Mouse (Mus musculus) lung, adult 2 months (tissue): ENCODE measurements around the gene Cdh23. TPM values are rescaled to one million over a fixed set of nuclear protein-coding genes. Genes with fewer than 3 reads are reported as not detected.
A peak's percentile ranks its signal among the peaks of the same experiment; 100 is the strongest.

Experiments
- DNase-seq: peaks from one replicate; pipeline ENCODE4 v3.0.0; 2022
- H3K4me1 ChIP-seq: fragments of 200-500 bp; 2 replicates; pipeline ENCODE4 v1.6.1; 2011; ENCODE audit warnings: low read length; ENCODE audit not compliant: control insufficient read depth, insufficient read depth
- H3K4me3 ChIP-seq: fragments of 200-500 bp; replicated peaks from 2 replicates; pipeline ENCODE3; 2011; ENCODE audit warnings: low read depth, mild to moderate bottlenecking, control low read depth, low read length; ENCODE audit errors: extremely low read depth
- CTCF ChIP-seq: fragments of 200-500 bp; IDR thresholded peaks from 2 replicates; pipeline ENCODE4 v1.5.1; 2011; ENCODE audit warnings: mild to moderate bottlenecking, low read length, control low read depth; ENCODE audit not compliant: insufficient read depth
- POLR2A ChIP-seq: fragments of 200-500 bp; IDR thresholded peaks from 2 replicates; pipeline ENCODE4 v1.6.1; 2011; ENCODE audit warnings: low read depth, mild to moderate bottlenecking, control low read depth, low read length, borderline replicate concordance; ENCODE audit errors: extremely low read depth
- WGBS: fragments of 180-500 bp; shearing (Covaris S2); methylation state at CpG from one replicate; pipeline ENCODE4 v1.1.7; 2018; 5-methylcytosine and 5-hydroxymethylcytosine counted together
- polyA plus RNA-seq: library from polyadenylated mRNA; depleted of rRNA; stranded (reverse); fragments of >200 nt; gene quantifications from 2 replicates; pipeline ENCODE4 v1.2.3, GENCODE M21; 2012

Gene Cdh23
- polyA plus RNA-seq, 1 experiment: 0.78 TPM

DNA sequence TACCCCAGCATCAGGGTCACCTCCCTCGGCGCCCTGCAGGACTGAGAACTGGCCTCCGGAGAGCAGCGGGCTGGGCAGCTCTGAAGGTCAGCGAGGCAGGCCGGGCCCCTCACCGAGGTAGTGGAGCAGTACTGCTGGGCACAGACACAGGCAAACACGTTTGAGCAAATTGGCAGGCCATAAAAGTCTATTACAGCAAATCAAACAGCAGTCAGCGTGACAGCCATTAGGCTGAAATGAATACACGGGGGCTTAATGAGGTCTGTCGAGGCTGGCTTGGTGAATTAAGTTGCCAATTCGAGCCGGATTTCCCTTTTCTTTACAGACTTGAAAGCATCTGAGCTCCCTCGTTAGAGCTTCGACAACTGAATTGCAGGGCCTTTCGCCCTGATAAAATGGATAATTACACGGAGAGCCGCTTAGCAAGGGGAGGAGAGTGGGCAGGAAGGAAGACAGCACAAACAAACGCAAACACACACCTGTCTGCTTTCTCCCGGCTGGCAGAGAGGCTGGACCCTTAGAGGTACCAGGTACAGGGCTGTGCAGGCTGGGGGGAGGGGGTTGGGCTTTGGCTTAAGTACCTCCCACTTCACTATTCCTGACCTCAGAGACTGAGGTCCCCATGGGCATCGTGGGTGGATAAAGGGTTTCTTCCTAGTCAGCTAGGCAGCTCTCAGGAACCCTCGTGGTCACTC lies 103.3 kb downstream of the Cdh23 start:
- H3K4me1 ChIP-seq: no peaks in the 10 kb centered on the region
- WGBS: 38% methylated on average over 22 of the region's 22 CpGs
- no peak for DNase-seq
- no peak overlapping the region for H3K4me3 ChIP-seq
- TF ChIP-seq CTCF (no peak), POLR2A (no peak)

DNA sequence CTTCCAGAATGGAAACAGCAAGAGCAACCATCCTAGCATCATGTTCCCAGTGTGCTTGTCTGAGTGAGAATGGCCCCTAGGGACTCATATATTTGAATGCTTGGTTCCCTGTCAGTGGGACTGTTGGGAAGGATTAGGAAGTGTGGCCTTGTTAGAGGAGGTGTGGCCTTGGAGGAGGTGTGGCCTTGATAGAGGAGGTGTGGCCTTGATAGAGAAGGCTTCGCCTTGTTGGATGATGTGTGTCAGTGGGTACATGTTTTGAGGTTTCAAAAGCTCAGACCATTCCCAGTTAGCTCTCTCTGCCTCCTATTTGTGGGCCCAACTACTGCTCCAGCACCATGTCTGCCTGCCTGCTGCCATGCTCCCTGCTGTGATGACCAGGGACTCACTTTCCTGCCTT lies 105.0 kb downstream of the Cdh23 start:
- Histone ChIP-seq H3K4me1 (no peaks in the 10 kb centered on the region), H3K4me3 (no peak overlapping the region)
- no peak for TF ChIP-seq POLR2A
- no peak for TF ChIP-seq CTCF
- 95% methylated on average over 1 of the region's 1 CpGs for WGBS
- DNase-seq: no peak

DNA sequence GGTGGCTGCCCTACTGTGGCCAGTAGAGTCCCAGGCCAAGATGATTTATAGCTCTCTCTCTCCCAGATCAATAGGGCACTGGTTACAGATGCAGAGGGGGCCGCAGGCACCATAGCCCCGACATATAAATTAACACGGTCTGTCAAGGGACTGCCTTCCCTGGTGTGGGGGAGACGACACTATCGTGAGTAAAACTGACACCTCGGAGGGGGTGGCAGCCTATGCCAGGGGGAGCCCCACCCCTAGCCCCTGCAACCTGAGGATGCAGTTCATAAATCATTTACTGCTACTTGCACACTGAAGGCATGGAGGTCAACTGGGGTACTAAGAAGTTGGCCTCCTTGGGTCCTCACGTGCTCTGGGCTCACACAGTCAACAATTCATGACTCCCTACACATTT lies 106.0 kb downstream of the Cdh23 start:
- no peak overlapping the region for H3K4me3 ChIP-seq
- no peaks in the 10 kb centered on the region for H3K4me1 ChIP-seq
- DNase-seq: no peak
- TF ChIP-seq CTCF (no peak), POLR2A (no peak)
- WGBS: 57% methylated on average over 7 of the region's 7 CpGs

DNA sequence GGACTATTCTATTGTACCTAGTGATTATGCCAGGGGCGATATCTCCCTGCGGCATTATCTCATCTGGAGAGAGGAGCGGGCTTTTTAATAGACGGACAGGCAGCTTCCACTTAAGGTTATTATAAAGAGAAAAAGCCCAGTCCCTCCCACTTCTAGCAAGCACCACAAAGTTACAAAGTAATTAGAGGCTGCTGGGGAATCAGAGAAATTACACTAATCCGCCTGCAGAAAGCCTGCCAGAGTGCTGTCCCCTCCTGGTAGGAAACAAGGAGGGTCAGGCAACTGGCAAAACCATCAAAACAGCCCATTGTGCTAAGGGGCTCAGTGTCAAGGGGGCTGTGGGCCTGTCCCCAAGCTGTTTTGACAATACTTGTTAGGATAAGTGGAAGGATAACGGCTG lies 110.6 kb downstream of the Cdh23 start:
- Histone ChIP-seq H3K4me3 (no peak overlapping the region), H3K4me1 (no peaks in the 10 kb centered on the region)
- 72% methylated on average over 6 of the region's 6 CpGs for WGBS
- no peak for TF ChIP-seq CTCF
- TF ChIP-seq POLR2A: no peak
- DNase-seq: no peak

DNA sequence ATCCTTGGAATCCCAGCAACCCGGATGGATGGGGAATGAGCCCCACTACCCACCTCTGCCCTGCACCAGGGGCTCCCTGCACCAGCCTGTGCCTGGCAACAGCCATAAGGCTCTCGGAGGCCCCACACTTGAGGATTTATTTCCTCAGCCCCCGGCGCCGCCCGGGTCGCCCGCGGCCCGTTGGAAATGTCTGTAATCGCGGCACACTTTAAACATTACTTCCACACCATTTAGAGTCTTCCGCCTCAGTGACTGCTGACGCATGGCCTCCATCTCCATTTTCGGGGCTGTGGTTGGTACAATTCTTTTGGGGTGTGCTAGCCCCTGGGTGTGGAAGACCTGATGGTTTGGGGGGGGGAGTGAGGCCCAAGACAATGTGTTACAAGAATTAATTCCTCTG lies 113.3 kb downstream of the Cdh23 start:
- WGBS: 67% methylated on average over 15 of the region's 15 CpGs
- H3K4me1 ChIP-seq: no peaks in the 10 kb centered on the region
- TF ChIP-seq POLR2A (no peak), CTCF (no peak)
- no peak overlapping the region for H3K4me3 ChIP-seq
- DNase-seq: no peak

DNA sequence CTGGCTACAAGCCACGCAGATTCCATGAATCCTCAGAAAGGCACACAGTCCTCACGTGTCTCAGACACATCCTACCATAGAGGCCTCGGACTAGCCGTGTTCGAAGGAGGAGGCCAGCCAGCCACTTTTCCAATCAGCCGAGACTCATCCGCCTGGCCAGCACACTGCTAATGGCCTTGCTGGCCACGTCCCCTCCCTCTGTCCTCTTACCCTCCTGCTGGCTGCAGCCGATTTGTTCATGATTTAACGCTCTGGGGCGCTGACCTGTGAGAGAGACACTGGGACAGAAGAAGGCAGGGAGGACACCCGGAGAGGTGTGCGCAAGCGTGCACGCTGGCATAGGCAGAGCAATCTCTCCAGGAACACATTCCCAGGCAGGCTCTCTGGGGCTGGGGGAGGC lies 115.6 kb downstream of the Cdh23 start:
- no peak for DNase-seq
- 79% methylated on average over 15 of the region's 15 CpGs for WGBS
- TF ChIP-seq POLR2A (no peak), CTCF (no peak)
- Histone ChIP-seq H3K4me3 (no peak overlapping the region), H3K4me1 (no peaks in the 10 kb centered on the region)

DNA sequence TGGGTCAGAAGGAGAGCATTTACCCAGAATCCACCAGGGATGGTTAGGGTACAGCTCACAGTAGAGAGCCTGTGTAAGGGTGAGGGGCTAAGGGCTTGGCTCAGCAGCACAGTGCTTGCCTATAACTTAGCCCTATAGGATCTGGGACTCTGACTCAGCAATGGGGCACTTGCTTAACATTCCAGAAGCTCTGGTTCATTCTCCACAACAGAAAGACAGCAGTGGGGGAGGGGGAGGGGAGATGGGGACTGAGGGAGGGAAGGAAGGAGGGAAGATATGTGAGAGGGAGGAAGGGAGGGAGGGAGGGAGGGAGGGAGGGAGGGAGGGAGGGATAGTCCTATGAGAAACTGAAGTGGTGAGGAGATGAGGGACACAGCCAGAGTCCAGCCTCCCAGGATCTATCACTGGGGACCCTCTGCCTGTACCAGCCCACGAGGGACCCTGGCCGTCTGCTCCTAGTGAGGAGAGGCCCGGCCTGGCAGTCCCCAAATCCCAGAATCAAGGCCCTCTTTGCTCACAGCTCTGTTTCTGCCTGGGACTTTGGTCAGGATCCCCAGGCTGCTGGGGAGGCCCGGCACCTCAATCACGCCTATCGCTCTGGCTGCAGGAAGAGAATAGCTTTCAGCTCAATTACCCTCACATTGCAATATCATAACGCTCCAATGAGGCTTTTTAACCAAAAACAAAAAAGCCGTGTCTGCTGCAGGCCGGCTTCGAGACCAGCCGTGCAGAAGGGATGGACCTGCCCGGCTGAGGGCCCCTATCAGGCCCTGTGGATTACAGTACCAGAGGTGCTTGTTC lies 117.4 kb downstream of the Cdh23 start:
- 92% methylated on average over 12 of the region's 12 CpGs for WGBS
- no peak for DNase-seq
- Histone ChIP-seq H3K4me3 (no peak overlapping the region), H3K4me1 (no peaks in the 10 kb centered on the region)
- TF ChIP-seq POLR2A: no peak
- TF ChIP-seq CTCF: no peak

DNA sequence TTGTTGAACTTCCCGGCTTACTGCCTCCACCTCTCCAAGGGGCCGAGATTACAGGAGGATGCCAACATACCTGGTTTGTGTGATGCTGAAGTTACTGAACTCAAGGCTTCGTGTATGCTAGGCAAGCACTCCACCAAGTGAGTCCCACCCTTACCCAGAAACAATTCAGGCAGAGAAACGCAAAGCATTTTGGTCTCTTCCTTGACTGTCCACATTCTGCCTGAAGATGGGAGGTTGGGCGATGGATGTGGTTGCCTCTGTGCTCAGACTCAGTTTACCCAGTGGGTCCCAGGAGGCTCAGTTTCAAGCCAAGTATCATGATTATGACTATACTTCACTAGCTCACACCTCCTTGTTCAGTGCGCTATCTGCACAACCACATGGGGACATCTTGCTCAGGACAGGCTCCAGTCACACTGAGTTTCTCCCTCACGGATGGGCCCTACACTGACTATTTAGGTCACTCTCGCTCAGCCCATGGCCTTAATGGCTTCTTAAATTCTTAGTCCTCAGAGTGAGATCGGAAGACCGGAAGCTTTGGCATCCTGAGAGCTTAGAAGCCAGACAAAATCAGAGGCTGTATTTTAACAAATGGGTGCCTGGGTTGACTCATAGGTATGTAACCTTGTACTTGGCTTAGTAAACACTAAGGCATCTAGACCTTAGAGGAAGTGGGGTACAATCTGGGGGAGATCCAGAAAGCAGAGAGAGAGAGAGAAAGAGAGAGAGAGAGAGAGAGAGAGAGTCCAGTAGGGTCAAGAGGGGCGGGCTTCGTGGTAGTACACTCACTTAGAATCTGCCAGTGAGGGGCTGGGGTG lies 118.2 kb downstream of the Cdh23 start:
- TF ChIP-seq CTCF (no peak), POLR2A (no peak)
- Histone ChIP-seq H3K4me1 (no peaks in the 10 kb centered on the region), H3K4me3 (no peak overlapping the region)
- WGBS: 76% methylated on average over 12 of the region's 12 CpGs
- DNase-seq: no peak

DNA sequence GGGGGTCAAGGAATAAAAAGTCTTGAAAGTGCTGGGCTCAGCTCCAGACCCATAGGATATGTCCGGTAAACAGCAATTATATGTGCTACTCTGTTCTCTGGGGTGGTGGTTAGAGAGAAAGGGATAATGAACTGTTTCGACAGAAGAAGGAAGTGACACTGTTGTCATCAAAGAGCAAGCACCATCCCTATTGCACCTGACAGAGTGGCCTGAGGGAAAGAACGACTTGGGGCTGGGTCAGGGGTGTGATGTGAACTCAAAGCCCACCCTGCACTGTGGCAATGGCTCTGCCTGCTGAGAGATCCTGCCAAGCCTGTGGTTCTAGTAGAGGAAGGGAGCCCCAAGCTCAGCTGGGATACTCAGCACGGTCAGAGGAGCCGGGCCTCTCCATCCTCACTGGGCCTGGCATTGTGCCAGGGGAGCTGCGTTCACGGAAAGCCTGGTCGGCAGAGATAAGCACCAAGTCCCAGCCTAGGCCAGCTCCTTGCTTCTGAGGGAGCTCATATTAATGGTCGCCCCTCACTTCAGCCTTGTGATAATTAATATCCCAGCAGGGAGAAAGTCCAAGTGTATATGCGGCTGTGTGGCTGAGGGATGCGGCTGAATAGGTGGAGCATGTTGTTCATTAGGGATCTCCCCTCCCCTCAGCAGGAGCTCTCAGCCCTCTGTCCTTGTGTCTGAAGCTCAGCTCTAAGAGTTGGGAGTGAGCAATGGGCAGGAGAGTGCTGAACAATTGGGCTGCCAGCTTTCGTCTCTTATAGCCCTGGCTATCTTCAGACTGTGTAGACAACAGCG lies 119.0 kb downstream of the Cdh23 start:
- H3K4me3 ChIP-seq: no peak overlapping the region
- TF ChIP-seq POLR2A (no peak), CTCF (no peak)
- no peaks in the 10 kb centered on the region for H3K4me1 ChIP-seq
- WGBS: 18% methylated on average over 13 of the region's 13 CpGs
- DNase-seq: peak; percentile 22
